Mouse (Mus musculus): Measurements from ENCODE around the gene Psmd2. TPM values are rescaled to one million over a fixed set of nuclear protein-coding genes. Genes with fewer than 3 reads are reported as not detected.

The Psmd2 gene
- polyA plus RNA-seq (2015; fragmentation: Nextera tagmentation; extraction: Ambion mirVana): 388 and 416 TPM in 2 replicates

- ATAC-seq: peak; percentile 98
- WGBS: 2% methylated on average over 46 of the region's 46 CpGs
- Histone ChIP-seq H3K9ac (peak within 1 kb of the TSS; percentile 91), H3K27me3 (no peaks in the 10 kb centered on the region), H3K4me1 (peaks cover 19% of the 10 kb centered on the region), H3K4me3 (peak within 1 kb of the TSS; percentile 84), H3K36me3 (ENCODE audit: poor library complexity, severe bottlenecking) (peaks cover 20% of the 10 kb centered on the region), H3K9me3 (replicated peaks) (no peaks in the 10 kb centered on the region), H3K27ac (peak within 1 kb of the TSS; percentile 75), H3K4me2 (peak within 1 kb of the TSS; percentile 97)
Measured at GRCm38 (mm10) chr16:20651076-20651946, at the start of gene Psmd2. Gene Psmd2 (plus strand): TSS chr16:20651652.

GRCm38 (mm10) chr16:20604705-20605104, 46.7 kb upstream of the Psmd2 start:
- peak; percentile 34; the same call in 1 of the 2 replicates for ATAC-seq
- peak overlapping the region; percentile 12; the same call in 1 of the 2 replicates for H3K9ac ChIP-seq
- no peak overlapping the region for H3K4me2 ChIP-seq
- WGBS: 65% methylated on average over 9 of the region's 9 CpGs
- H3K4me3 ChIP-seq: no peak overlapping the region
- H3K36me3 ChIP-seq (ENCODE audit: poor library complexity, severe bottlenecking): peaks cover 46% of the 10 kb centered on the region
- H3K4me1 ChIP-seq: peaks cover 23% of the 10 kb centered on the region
- no peaks in the 10 kb centered on the region for H3K9me3 ChIP-seq (replicated peaks)
- H3K27ac ChIP-seq: 0 out of 2 replicates have a peak overlapping the region, but pooled peaks have one; percentile 54
- no peaks in the 10 kb centered on the region for H3K27me3 ChIP-seq

- peaks cover 28% of the 10 kb centered on the region for H3K36me3 ChIP-seq (ENCODE audit: poor library complexity, severe bottlenecking)
- peak overlapping the region; percentile 77 for H3K4me3 ChIP-seq
- H3K9ac ChIP-seq: peak overlapping the region; percentile 89
- no peaks in the 10 kb centered on the region for H3K27me3 ChIP-seq
- under 1% methylated on average over 28 of the region's 28 CpGs for WGBS
- peak overlapping the region; percentile 77 for H3K27ac ChIP-seq
- no peaks in the 10 kb centered on the region for H3K9me3 ChIP-seq (replicated peaks)
- H3K4me2 ChIP-seq: peak overlapping the region; percentile 71
- H3K4me1 ChIP-seq: peaks cover 23% of the 10 kb centered on the region
- ATAC-seq: peak; percentile 76
Measured at GRCm38 (mm10) chr16:20610501-20611356, 40.7 kb upstream of the Psmd2 start.

GRCm38 (mm10) chr16:20611357-20612227, 39.9 kb upstream of the Psmd2 start, which contains the start of the genes Eef1akmt4, Gm49333 and Alg3:
Gene Eef1akmt4 (plus strand): TSS chr16:20611593.
Gene Gm49333 (plus strand): TSS chr16:20611610.
Gene Alg3 (minus strand): TSS chr16:20611735.
- no peaks in the 10 kb centered on the region for H3K9me3 ChIP-seq (replicated peaks)
- ATAC-seq: peak; percentile 96
- WGBS: 2% methylated on average over 41 of the region's 41 CpGs

GRCm38 (mm10) chr16:20619541-20620398, 31.7 kb upstream of the Psmd2 start:
- WGBS: 2% methylated on average over 72 of the region's 83 CpGs
- H3K4me2 ChIP-seq: peak overlapping the region; percentile 78
- H3K9me3 ChIP-seq (replicated peaks): no peaks in the 10 kb centered on the region

More at GRCm38 (mm10) chr16:20611357-20612227, 39.9 kb upstream of the Psmd2 start, which contains the start of the genes Eef1akmt4, Gm49333 and Alg3:
- H3K27me3 ChIP-seq: no peaks in the 10 kb centered on the region
- H3K4me2 ChIP-seq: peak within 1 kb of the TSS; percentile 71
- peak within 1 kb of the TSS; percentile 77 for H3K27ac ChIP-seq
- peak within 1 kb of the TSS; percentile 77 for H3K4me3 ChIP-seq
- peaks cover 23% of the 10 kb centered on the region for H3K4me1 ChIP-seq
- peaks cover 19% of the 10 kb centered on the region for H3K36me3 ChIP-seq (ENCODE audit: poor library complexity, severe bottlenecking)
- H3K9ac ChIP-seq: peak within 1 kb of the TSS; percentile 89

GRCm38 (mm10) chr16:20620399-20620735, 31.1 kb upstream of the Psmd2 start:
- Histone ChIP-seq H3K27me3 (no peaks in the 10 kb centered on the region), H3K27ac (peak overlapping the region; percentile 94), H3K4me3 (peak overlapping the region; percentile 70), H3K4me2 (peak overlapping the region; percentile 78), H3K9me3 (replicated peaks) (no peaks in the 10 kb centered on the region), H3K9ac (peak overlapping the region; percentile 81), H3K4me1 (peaks cover 37% of the 10 kb centered on the region), H3K36me3 (ENCODE audit: poor library complexity, severe bottlenecking) (peaks cover 11% of the 10 kb centered on the region; the same call in 1 of the 2 replicates)
- ATAC-seq: no peak
- WGBS: 0% methylated on average over 9 of the region's 9 CpGs

More at GRCm38 (mm10) chr16:20619541-20620398, 31.7 kb upstream of the Psmd2 start:
- Histone ChIP-seq H3K36me3 (ENCODE audit: poor library complexity, severe bottlenecking) (peaks cover 11% of the 10 kb centered on the region; the same call in 1 of the 2 replicates), H3K27me3 (no peaks in the 10 kb centered on the region), H3K27ac (peak overlapping the region; percentile 94), H3K4me3 (peak overlapping the region; percentile 70), H3K4me1 (peaks cover 37% of the 10 kb centered on the region), H3K9ac (peak overlapping the region; percentile 81)
- peak; percentile 19 for ATAC-seq

- peak; percentile 19 for ATAC-seq
- Histone ChIP-seq H3K4me2 (peak overlapping the region; percentile 78), H3K4me1 (peaks cover 37% of the 10 kb centered on the region), H3K9ac (peak overlapping the region; percentile 81), H3K4me3 (peak overlapping the region; percentile 70), H3K27ac (peak overlapping the region; percentile 94), H3K9me3 (replicated peaks) (no peaks in the 10 kb centered on the region), H3K27me3 (no peaks in the 10 kb centered on the region), H3K36me3 (ENCODE audit: poor library complexity, severe bottlenecking) (peaks cover 11% of the 10 kb centered on the region; the same call in 1 of the 2 replicates)
- under 1% methylated on average over 32 of the region's 32 CpGs for WGBS
Measured at GRCm38 (mm10) chr16:20620751-20621190, 30.7 kb upstream of the Psmd2 start.

- H3K36me3 ChIP-seq (ENCODE audit: poor library complexity, severe bottlenecking): peaks cover 11% of the 10 kb centered on the region; the same call in 1 of the 2 replicates
- H3K27me3 ChIP-seq: no peaks in the 10 kb centered on the region
- peak; percentile 61 for ATAC-seq
- peak within 1 kb of the TSS; percentile 70 for H3K4me3 ChIP-seq
- WGBS: under 1% methylated on average over 76 of the region's 92 CpGs
- peak within 1 kb of the TSS; percentile 81 for H3K9ac ChIP-seq
- peak within 1 kb of the TSS; percentile 94 for H3K27ac ChIP-seq
- H3K4me1 ChIP-seq: peaks cover 37% of the 10 kb centered on the region
- H3K9me3 ChIP-seq (replicated peaks): no peaks in the 10 kb centered on the region
- peak within 1 kb of the TSS; percentile 78 for H3K4me2 ChIP-seq
Measured at GRCm38 (mm10) chr16:20621191-20621990, 30.1 kb upstream of the Psmd2 start, which contains the start of gene Camk2n2. Gene Camk2n2 (minus strand): TSS chr16:20621287.

- Histone ChIP-seq H3K4me2 (peak overlapping the region; percentile 78), H3K4me1 (peaks cover 37% of the 10 kb centered on the region), H3K4me3 (peak overlapping the region; percentile 70), H3K27ac (peak overlapping the region; percentile 94), H3K36me3 (ENCODE audit: poor library complexity, severe bottlenecking) (peaks cover 11% of the 10 kb centered on the region; the same call in 1 of the 2 replicates), H3K27me3 (no peaks in the 10 kb centered on the region), H3K9me3 (replicated peaks) (no peaks in the 10 kb centered on the region), H3K9ac (peak overlapping the region; percentile 81)
- WGBS: under 1% methylated on average over 31 of the region's 37 CpGs
- peak; percentile 71 for ATAC-seq
Measured at GRCm38 (mm10) chr16:20621991-20622685, 29.3 kb upstream of the Psmd2 start.

All from forebrain, embryonic 13.5 days (tissue).